Mouse (Mus musculus) retina, postnatal 1 day (tissue): ENCODE measurements around the gene 1700029I15Rik.

ENCODE experiments used
- DNase-seq: peaks from one replicate; pipeline ENCODE4 v3.0.0-alpha.2; 2012

1700029I15Rik gene

GRCm38 (mm10) chr2:92427882-92428281, 45.5 kb downstream of the 1700029I15Rik start:
- peak; percentile 90 for DNase-seq

- DNase-seq: no peak
Measured at GRCm38 (mm10) chr2:92430089-92430488, 47.8 kb downstream of the 1700029I15Rik start.

GRCm38 (mm10) chr2:92430723-92431541, 48.6 kb downstream of the 1700029I15Rik start:
- DNase-seq: peak; percentile 85

- no peak for DNase-seq
Measured at GRCm38 (mm10) chr2:92431611-92432179, 49.4 kb downstream of the 1700029I15Rik start.

GRCm38 (mm10) chr2:92432299-92433295, 50.3 kb downstream of the 1700029I15Rik start:
- DNase-seq: peak; percentile 42

GRCm38 (mm10) chr2:92433578-92434374, 51.4 kb downstream of the 1700029I15Rik start, which contains the start of gene Cry2:
Gene Cry2, minus strand, starts transcription at chr2:92434043.
- peak; percentile 99 for DNase-seq

GRCm38 (mm10) chr2:92434375-92434745, 52.0 kb downstream of the 1700029I15Rik start:
- no peak for DNase-seq

GRCm38 (mm10) chr2:92435023-92435422, 52.7 kb downstream of the 1700029I15Rik start:
- DNase-seq: peak; percentile 19
